Mouse (Mus musculus) embryonic fibroblast, embryonic 13.5 days (primary cell): Measurements from ENCODE around the gene Pglyrp3.
"Not testable (repeated sequence)": the region's sequence is repeated elsewhere in the genome, so short reads cannot be mapped to it uniquely, and the experiment has no call there.

Experiments
- CTCF ChIP-seq: IDR thresholded peaks from 2 replicates; pipeline ENCODE4 v1.5.1; 2011; ENCODE audit warnings: mild to moderate bottlenecking, control low read depth, low read length, moderate library complexity, borderline replicate concordance; ENCODE audit not compliant: insufficient read depth
- POLR2A ChIP-seq: IDR thresholded peaks from 2 replicates; pipeline ENCODE4 v1.6.1; 2011; ENCODE audit warnings: low read depth, mild to moderate bottlenecking, control low read depth, low read length, moderate library complexity

GRCm38 (mm10) chr3:92024541-92024940 lies 10.2 kb downstream of the Pglyrp3 start:
- TF ChIP-seq POLR2A, CTCF: not testable (repeated sequence)
